Mouse (Mus musculus): ENCODE measurements around the gene Pdzk1. TPM values are rescaled to one million over a fixed set of nuclear protein-coding genes. Genes with fewer than 3 reads are reported as not detected.

Gene Pdzk1
- polyA plus RNA-seq, 1 experiment = 0.02 TPM

DNA sequence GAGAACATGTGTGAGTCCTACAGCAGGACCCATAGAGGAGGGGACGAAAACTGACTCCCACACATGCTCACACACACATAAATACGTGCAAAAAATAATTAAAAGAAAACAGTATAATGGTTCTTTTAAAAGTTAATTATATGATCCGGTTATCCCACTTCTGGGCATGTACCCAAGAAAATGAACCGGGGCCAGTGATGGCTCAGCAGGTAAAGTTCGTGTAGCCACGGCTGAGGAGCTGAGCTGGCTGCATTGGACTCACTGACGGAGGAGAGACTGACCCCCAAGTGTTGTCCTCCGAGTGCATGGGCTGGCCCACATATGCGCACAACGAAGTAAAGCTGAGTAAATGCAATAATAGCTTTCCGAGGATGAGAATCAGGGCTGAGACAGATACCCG is 4.5 kb upstream of the Pdzk1 start:
- TF ChIP-seq GATA1 (IDR thresholded peaks at IDR 0.05; ENCODE audit: low read length) = no peak

DNA sequence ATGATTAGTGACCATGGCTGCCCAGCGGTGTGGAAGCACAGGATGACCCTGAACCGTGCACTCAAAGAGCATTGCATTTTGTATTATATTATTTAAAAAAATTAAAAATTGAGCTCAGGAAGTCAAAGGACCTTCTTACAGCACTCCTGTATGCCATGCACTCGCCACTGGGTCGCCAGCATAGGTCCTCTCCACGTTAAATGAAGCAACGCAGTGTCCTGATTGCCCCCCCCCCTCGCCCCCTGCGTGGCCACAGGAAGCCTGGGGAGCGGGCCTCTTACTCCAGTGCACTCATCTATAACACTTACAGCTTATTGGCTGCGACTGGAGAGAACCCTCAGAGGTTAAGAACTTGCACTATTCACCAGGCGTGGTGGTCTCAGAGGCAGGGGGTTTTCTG is 3.8 kb upstream of the Pdzk1 start:
- TF ChIP-seq GATA1 (IDR thresholded peaks at IDR 0.05; ENCODE audit: low read length) = no peak

DNA sequence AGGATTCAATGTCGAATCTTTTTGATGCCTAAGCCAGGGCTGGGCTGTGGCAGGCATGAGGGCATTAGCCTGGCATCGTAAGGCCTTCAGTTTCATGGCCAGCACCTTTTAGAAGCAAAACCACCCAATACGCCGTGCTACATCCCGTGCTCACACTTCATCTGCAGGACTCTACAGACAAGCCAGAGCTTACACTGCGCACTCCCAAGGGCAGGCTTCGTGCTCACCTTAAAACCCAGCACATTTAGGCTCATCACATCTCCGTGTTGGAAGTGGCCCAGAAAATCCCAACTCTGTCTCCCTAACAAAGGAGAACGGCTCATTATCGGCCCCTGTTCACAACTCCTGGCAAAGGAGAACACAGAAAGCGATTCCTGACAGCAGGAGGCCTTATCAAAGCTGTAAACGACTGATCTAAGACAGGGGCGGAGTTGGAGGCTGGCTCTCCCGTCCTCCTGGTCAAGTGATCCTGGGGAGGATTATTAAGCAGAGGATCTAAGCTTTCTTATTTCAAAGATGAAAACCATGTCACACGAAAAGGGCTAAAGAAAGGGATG is 698 bp upstream of the Pdzk1 start:
- no peak for TF ChIP-seq GATA1 (IDR thresholded peaks at IDR 0.05; ENCODE audit: low read length)

DNA sequence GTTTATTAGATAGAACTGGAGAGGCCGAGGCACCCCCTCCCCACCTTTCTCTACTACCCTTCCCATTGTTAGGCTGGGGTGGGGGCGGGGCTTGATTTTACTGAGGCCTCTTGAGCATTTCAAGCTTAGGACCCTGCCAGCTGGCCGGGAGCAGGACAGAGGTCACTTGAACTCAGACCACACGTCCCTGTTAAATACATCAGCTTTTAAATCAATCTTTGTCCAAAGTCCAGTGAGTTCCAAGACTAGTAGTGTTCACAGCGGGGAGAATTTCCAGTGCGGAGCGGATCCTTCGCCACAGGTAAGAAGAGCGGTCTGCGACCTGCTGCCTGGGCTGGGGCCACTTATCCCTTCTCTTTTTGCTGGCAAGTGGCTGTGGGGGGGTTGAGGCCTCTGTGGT is 772 bp downstream of the Pdzk1 start:
- TF ChIP-seq GATA1 (IDR thresholded peaks at IDR 0.05; ENCODE audit: low read length) = no peak

DNA sequence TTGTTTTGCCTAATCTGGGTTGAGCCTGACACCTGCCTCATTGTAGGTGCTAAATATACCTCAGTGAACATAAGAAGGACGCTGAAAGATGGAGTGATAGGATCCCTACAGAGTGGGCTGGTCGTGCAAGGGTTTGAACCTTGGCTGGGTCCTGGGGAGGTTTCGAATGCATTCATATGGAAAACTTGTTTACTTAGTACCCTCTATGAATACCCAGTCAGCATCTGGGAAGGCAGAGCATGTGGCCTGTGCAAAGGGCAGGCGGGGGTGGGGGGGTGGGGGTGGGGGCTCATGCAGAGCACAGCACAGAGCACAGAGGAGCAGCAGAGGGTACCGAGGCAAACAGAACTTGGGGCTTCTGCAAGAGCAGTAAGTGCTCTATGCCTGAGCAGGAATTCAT is 3.8 kb downstream of the Pdzk1 start:
- no peak for TF ChIP-seq GATA1 (IDR thresholded peaks at IDR 0.05; ENCODE audit: low read length)

DNA sequence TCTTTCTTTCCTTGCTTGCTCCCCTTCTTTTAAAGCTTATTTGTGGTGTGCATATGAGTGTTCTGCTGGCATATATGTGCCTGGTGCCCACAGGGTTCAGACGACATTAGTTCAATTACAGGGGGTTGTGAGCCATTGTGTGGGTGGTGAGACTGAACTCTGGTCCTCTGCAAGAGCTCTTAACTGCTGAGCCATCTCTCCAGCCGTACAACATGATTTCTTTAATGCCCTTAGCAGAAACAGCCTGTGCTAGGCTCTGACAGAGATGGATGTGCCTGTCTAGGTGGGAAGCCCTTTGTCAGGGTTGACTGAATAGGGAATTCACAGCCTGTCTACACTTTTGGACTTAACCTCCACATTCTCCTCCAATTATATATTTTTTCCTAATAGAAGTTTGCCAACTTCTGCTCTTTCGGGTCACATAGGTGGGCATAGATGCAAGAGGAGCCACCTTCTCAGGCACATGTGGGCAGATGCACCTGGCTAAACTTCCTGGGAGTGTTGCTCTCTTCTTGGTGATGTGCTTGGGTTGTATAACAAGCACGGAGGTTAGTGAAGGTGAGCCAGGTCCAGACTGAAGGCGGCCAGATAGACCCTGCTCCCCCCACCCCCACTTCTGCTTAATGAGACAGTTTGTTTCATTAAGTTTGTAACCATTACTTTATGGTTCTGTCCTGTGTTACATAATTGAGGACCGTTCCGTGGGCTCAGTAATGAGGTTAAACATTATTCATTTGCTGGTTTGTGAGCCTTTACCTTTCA is 5.7 kb downstream of the Pdzk1 start:
- TF ChIP-seq GATA1 (IDR thresholded peaks at IDR 0.05; ENCODE audit: low read length) = no peak

DNA sequence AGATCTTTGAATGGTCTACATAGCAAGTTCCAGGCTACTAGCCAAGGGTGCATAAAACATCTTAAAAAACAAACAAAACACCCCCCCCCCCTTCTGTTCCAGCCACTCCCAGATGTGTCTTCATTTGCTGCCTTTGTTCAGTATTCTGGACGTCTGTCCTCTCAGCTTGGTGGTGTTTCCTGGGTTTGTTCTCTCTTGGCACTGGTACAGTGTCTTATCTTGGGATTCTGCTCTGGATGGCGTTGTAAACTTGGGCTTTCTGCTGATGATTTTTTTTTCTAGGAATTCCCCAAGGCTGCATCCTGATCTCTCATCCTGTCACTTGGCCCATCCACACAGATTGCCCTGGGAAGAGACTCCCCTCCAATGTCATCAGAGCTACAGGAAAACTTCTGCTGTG is 7.3 kb downstream of the Pdzk1 start:
- no peak for TF ChIP-seq GATA1 (IDR thresholded peaks at IDR 0.05; ENCODE audit: low read length)

DNA sequence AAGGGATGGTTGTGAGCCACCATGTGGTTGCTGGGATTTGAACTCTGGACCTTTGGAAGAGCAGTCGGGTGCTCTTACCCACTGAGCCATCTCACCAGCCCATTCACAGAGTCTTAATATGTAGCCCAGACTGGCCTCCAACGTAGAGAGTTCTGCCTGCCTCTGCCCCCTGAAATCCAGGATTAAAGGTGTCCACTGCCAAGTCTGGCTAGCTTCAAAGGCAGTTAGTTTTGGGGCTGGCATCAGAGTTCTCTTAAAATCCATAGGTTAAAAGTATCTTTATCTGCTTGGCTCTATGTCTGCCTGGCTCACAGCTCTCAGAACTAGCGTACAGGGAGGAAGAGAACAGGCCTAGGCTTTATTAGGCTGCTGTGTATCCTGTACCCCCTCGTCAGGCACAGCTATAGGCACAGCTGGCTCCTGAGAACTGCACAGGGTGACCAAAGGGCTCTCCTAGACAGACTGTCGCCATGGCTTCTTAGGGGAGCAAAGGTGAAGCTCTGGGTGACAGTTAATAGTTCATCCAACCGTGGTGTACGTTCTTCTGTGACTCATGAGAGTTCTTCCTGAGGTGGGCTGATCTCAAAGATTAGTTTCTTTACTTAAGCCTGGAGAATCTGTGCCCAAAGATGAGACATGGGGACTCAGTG is 10.0 kb downstream of the Pdzk1 start:
- no peak for TF ChIP-seq GATA1 (IDR thresholded peaks at IDR 0.05; ENCODE audit: low read length)

DNA sequence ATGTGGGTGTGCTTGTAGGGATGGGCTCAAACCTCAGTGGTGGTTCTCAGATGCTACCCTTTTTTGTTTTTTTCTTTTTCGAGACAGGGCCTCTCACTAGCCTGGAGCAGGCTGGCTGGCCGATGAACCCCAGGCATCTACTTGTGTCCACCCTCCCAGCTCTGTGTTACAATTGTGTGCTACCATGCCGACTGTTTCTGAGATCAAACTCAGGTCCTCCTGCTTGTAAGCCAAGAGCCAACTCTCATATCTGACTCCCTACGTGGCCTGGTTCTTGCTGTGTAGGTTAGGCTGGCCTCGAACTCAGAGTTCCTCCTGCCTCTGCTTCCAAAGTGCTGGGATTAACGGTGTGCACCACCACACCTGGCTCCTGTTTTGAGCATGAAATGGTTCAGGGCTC is 16.1 kb downstream of the Pdzk1 start:
- TF ChIP-seq GATA1 (IDR thresholded peaks at IDR 0.05; ENCODE audit: low read length) = no peak

DNA sequence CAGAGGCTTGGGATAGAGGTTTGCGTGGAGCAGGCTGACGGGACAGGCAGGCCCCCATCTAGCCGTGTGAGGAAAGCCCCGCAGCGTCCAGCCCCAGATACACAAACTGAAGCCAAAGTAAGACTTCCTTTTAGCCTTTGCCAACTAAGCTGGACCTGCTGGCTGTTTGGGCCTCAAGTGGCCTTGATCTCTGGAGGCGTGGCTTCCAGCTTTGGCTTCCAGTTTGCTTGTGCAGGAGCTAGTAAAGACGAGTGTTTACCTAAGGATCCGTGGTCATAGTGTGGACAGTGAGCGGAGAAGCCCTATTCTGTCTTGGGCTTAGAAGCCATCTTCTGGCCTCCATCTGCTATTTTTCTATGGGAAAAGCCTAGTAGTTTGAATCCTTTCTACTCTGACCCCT is 16.7 kb downstream of the Pdzk1 start:
- TF ChIP-seq GATA1 (IDR thresholded peaks at IDR 0.05; ENCODE audit: low read length) = no peak

DNA sequence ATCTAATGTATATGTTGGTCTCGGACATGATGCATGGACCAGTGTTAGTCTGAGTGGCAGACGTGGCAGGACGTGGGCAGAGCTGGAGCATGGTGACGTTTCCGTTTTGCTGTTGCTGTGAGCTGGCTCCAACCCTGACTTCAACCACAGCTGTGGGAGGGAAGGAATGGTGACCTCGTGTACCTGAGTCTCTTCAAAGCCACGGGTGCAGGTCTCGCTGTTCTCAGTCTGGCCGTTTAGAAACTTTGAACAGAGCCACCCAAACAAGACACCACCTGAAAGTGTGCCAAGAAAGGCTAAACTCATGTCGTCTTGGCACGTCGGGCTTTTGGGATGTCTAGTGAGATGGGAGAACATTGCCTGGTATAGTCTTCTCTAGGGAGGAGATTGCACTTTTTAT is 17.9 kb downstream of the Pdzk1 start:
- TF ChIP-seq GATA1 (IDR thresholded peaks at IDR 0.05; ENCODE audit: low read length) = no peak

DNA sequence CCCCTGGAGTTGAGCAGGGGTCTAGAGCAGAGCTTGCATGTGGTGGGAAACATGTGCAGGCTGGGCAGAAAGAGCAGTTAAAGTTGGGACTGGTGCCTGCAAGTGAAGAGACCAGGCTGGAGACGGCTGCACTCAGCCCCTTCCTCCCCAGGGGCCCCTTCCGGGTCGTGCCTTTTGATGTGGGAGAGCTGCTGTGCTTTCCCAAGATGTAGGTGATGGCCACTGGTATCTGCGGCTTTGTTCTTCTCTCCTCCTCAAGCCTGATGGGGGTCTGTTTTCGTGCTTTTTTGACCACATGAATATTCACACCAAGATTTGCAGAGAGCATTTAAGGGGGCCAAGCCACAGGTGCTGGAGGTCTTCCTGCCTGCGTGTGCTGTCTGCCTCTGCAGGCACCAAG is 18.6 kb downstream of the Pdzk1 start:
- TF ChIP-seq GATA1 (IDR thresholded peaks at IDR 0.05; ENCODE audit: low read length) = no peak

DNA sequence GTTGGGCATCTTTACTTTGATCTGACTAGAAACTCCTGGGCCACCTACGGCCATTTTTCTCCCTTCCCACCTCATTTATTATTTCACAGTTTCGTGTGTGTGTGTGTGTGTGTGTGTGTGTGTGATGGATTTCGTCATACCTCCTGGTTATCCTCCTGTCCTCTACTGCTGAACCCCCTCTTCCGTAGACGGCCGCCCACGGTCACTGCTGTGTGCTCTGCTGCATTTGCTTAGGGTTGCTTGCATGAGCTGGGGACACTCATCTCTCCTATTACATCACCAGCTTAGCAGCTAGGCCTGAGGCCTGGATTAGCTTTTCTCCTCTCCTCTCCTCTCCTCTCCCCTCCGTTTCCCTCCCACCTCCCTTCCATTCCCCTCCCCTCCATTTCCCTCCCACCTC is 19.4 kb downstream of the Pdzk1 start:
- TF ChIP-seq GATA1 (IDR thresholded peaks at IDR 0.05; ENCODE audit: low read length) = no peak

DNA sequence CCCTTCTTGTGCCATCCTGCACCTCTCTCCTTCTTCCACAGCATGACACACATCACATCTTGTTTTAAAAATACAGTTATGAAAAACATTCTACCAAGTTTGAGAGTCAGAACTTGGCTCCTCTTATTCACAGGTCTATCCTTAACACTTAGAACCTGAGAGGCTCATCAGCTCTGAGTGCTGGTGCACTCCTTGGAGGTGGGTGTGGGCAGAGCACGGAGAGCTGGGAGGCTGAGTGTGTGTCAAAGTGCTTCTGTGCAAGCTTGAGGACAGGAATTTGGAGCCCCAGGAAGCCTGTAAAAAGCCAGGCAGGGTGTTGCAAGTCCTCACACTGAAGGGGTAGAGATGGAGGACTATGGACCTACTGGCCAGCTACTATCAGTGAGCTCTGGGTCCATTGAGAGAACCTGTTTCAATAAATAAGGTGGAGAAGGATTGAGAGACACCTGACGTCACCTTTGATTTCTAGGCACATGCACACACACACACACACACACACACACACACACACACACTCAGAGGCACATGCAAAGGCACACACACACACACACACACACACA is 20.2 kb downstream of the Pdzk1 start:
- TF ChIP-seq GATA1 (IDR thresholded peaks at IDR 0.05; ENCODE audit: low read length) = no peak

DNA sequence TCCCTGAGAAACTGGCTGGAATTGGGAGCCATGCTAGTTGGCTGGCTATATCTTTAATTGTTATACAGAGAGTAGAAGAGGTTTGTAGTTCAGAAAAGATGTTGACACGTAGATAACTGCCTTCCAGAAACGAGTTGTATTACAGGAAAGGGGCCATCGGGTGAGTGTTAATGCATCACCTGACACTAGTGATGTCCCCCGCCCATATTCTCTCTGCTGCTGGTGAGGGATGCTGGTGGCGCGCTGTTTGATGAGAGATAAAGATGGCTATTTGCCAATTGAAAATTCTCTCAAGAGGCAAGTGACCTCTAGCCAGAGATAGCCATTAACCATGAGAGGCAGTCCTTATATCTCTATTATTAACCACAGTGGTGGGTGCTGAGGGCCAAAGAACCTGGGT is 23.5 kb downstream of the Pdzk1 start:
- TF ChIP-seq GATA1 (IDR thresholded peaks at IDR 0.05; ENCODE audit: low read length) = no peak

DNA sequence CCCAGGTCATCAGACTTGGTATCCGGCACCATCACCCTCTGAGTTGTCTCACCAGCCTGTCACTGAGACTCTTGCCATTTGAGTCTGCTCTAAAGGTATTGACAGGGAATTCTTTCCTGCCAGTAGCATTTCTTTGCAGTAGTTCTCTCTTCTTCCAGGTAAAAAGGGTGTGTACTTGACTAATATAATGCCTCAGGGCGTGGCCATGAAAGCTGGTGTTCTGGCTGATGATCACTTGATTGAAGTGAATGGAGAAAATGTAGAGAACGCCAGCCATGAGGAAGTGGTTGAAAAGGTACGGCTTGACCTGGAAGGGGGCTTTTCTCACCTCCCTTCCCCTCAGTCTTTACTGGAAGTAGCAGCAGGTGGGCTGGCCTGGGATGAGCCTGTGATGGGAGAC is 25.3 kb downstream of the Pdzk1 start:
- TF ChIP-seq GATA1 (IDR thresholded peaks at IDR 0.05; ENCODE audit: low read length) = no peak

DNA sequence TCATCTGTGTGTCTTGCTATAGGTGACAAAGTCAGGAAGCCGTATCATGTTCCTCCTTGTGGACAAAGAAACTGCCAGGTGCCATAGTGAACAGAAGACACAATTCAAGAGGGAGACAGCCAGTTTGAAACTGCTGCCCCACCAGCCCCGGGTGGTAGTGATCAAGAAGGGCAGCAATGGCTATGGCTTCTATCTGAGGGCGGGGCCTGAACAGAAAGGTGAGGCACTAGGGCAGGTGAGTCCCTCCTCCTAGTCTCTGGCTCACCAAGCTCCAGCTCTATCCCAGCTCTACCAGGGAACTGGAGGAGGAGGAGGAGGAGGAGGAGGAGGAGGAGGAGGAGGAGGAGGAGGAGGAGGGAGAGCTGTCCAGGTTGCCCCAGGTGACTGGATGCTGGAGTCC is 26.7 kb downstream of the Pdzk1 start:
- no peak for TF ChIP-seq GATA1 (IDR thresholded peaks at IDR 0.05; ENCODE audit: low read length)

All from G1E-ER4 (cell line).